Mouse (Mus musculus): ENCODE measurements at regions not wholly inside any gene's neighbourhood (a gene's known extent, or its start where the extent isn't known, plus 50 kb on each side); places are given as distances from the start of the nearest gene placed in this dataset.
"Not testable (repeated sequence)": the region's sequence is repeated elsewhere in the genome, so short reads cannot be mapped to it uniquely, and the experiment has no call there.

DNA sequence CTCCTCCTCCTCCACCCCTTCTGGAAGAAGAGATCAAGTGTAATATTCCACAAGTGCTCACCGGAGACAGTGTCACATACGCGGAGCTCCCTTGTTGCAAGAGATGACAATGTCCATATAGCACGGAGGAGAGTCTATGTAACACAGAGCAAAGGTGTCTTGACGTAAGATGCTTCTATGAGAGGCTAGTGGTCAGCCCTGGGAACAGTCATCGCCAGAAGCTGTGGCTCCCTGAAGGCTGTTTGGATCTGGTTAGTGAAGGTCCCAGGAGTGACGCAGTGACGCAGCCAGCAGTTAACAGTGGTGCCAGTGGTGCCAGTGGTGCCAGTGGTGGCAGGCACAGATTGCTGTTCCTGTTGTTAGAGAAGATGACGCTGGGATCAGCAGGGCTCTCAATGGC lies 66.9 kb downstream of the Twistnb start:
- H3K4me1 ChIP-seq (ENCODE audit: control insufficient read depth, insufficient read depth, low read length) = no peaks in the 10 kb centered on the region
- no peaks in the 10 kb centered on the region for H3K27me3 ChIP-seq (ENCODE audit: control insufficient read depth, insufficient read depth, low read length)
- ATAC-seq (replicated peaks; ENCODE audit: extremely low read depth, insufficient read depth, low FRiP score) = no peak
- no peak overlapping the region for H3K9ac ChIP-seq (ENCODE audit: low read length)
- no peaks in the 10 kb centered on the region for H3K36me3 ChIP-seq (ENCODE audit: control insufficient read depth, insufficient read depth)
- WGBS = 84% methylated on average over 9 of the region's 9 CpGs
- no peaks in the 10 kb centered on the region for H3K9me3 ChIP-seq (replicated peaks; ENCODE audit: control insufficient read depth, low read length)
- H3K4me2 ChIP-seq (ENCODE audit: low read depth, low read length) = no peak overlapping the region
- H3K27ac ChIP-seq (ENCODE audit: low read length) = no peak overlapping the region
- no peak overlapping the region for H3K4me3 ChIP-seq (ENCODE audit: low read length)

GRCm38 (mm10) chr12:33497319-33497892 lies 68.0 kb downstream of the Twistnb start:
- no peaks in the 10 kb centered on the region for H3K4me1 ChIP-seq (ENCODE audit: control insufficient read depth, insufficient read depth, low read length)
- no peak overlapping the region for H3K27ac ChIP-seq (ENCODE audit: low read length)
- no peaks in the 10 kb centered on the region for H3K27me3 ChIP-seq (ENCODE audit: control insufficient read depth, insufficient read depth, low read length)
- no peaks in the 10 kb centered on the region for H3K9me3 ChIP-seq (replicated peaks; ENCODE audit: control insufficient read depth, low read length)
- no peaks in the 10 kb centered on the region for H3K36me3 ChIP-seq (ENCODE audit: control insufficient read depth, insufficient read depth)
- 0 out of 2 replicates have a peak, but pooled peaks have one; percentile 23 for ATAC-seq (replicated peaks; ENCODE audit: extremely low read depth, insufficient read depth, low FRiP score)
- H3K4me2 ChIP-seq (ENCODE audit: low read depth, low read length) = peak overlapping the region; percentile 38
- H3K4me3 ChIP-seq (ENCODE audit: low read length) = 0 out of 2 replicates have a peak overlapping the region, but pooled peaks have one; percentile 5
- WGBS = 38% methylated on average over 11 of the region's 11 CpGs
- no peak overlapping the region for H3K9ac ChIP-seq (ENCODE audit: low read length)

- ATAC-seq (replicated peaks; ENCODE audit: extremely low read depth, insufficient read depth, low FRiP score) = no peak
- Histone ChIP-seq H3K27me3 (ENCODE audit: control insufficient read depth, insufficient read depth, low read length) (no peaks in the 10 kb centered on the region), H3K36me3 (ENCODE audit: control insufficient read depth, insufficient read depth) (no peaks in the 10 kb centered on the region), H3K4me3 (ENCODE audit: low read length) (no peak overlapping the region), H3K27ac (ENCODE audit: low read length) (no peak overlapping the region), H3K4me2 (ENCODE audit: low read depth, low read length) (no peak overlapping the region), H3K9ac (ENCODE audit: low read length) (no peak overlapping the region), H3K9me3 (replicated peaks; ENCODE audit: control insufficient read depth, low read length) (no peaks in the 10 kb centered on the region), H3K4me1 (ENCODE audit: control insufficient read depth, insufficient read depth, low read length) (no peaks in the 10 kb centered on the region)
- WGBS = 98% methylated on average over 7 of the region's 7 CpGs
These were observed 112.1 kb downstream of the Twistnb start for GRCm38 (mm10) chr12:33541566-33541965.

- WGBS = 56% methylated on average over 7 of the region's 7 CpGs
- H3K4me3 ChIP-seq (ENCODE audit: low read length); ATAC-seq (replicated peaks; ENCODE audit: extremely low read depth, insufficient read depth, low FRiP score); H3K36me3 ChIP-seq (ENCODE audit: control insufficient read depth, insufficient read depth); H3K9me3 ChIP-seq (replicated peaks; ENCODE audit: control insufficient read depth, low read length); H3K9ac ChIP-seq (ENCODE audit: low read length); H3K4me1 ChIP-seq (ENCODE audit: control insufficient read depth, insufficient read depth, low read length); H3K4me2 ChIP-seq (ENCODE audit: low read depth, low read length); H3K27me3 ChIP-seq (ENCODE audit: control insufficient read depth, insufficient read depth, low read length); H3K27ac ChIP-seq (ENCODE audit: low read length): not testable (repeated sequence)
These were observed 122.2 kb downstream of the Twistnb start for GRCm38 (mm10) chr12:33551660-33552059.

GRCm38 (mm10) chr12:33552231-33552630 lies 122.8 kb downstream of the Twistnb start:
- Histone ChIP-seq H3K4me3 (ENCODE audit: low read length) (no peak overlapping the region), H3K4me1 (ENCODE audit: control insufficient read depth, insufficient read depth, low read length) (no peaks in the 10 kb centered on the region), H3K36me3 (ENCODE audit: control insufficient read depth, insufficient read depth) (no peaks in the 10 kb centered on the region), H3K9ac (ENCODE audit: low read length) (no peak overlapping the region), H3K4me2 (ENCODE audit: low read depth, low read length) (no peak overlapping the region), H3K27me3 (ENCODE audit: control insufficient read depth, insufficient read depth, low read length) (no peaks in the 10 kb centered on the region), H3K27ac (ENCODE audit: low read length) (no peak overlapping the region), H3K9me3 (replicated peaks; ENCODE audit: control insufficient read depth, low read length) (no peaks in the 10 kb centered on the region)
- ATAC-seq (replicated peaks; ENCODE audit: extremely low read depth, insufficient read depth, low FRiP score) = no peak
- 86% methylated on average over 3 of the region's 3 CpGs for WGBS

GRCm38 (mm10) chr12:33552651-33553050 lies 123.2 kb downstream of the Twistnb start:
- no peaks in the 10 kb centered on the region for H3K9me3 ChIP-seq (replicated peaks; ENCODE audit: control insufficient read depth, low read length)
- no peak overlapping the region for H3K9ac ChIP-seq (ENCODE audit: low read length)
- no peak overlapping the region for H3K4me2 ChIP-seq (ENCODE audit: low read depth, low read length)
- ATAC-seq (replicated peaks; ENCODE audit: extremely low read depth, insufficient read depth, low FRiP score) = no peak
- no peaks in the 10 kb centered on the region for H3K4me1 ChIP-seq (ENCODE audit: control insufficient read depth, insufficient read depth, low read length)
- H3K27ac ChIP-seq (ENCODE audit: low read length) = no peak overlapping the region
- H3K36me3 ChIP-seq (ENCODE audit: control insufficient read depth, insufficient read depth) = no peaks in the 10 kb centered on the region
- H3K27me3 ChIP-seq (ENCODE audit: control insufficient read depth, insufficient read depth, low read length) = no peaks in the 10 kb centered on the region
- H3K4me3 ChIP-seq (ENCODE audit: low read length) = no peak overlapping the region
- 85% methylated on average over 5 of the region's 5 CpGs for WGBS

GRCm38 (mm10) chr12:33553731-33554130 lies 124.3 kb downstream of the Twistnb start:
- Histone ChIP-seq H3K36me3 (ENCODE audit: control insufficient read depth, insufficient read depth) (no peaks in the 10 kb centered on the region), H3K9ac (ENCODE audit: low read length) (no peak overlapping the region), H3K27ac (ENCODE audit: low read length) (no peak overlapping the region), H3K27me3 (ENCODE audit: control insufficient read depth, insufficient read depth, low read length) (no peaks in the 10 kb centered on the region), H3K4me2 (ENCODE audit: low read depth, low read length) (no peak overlapping the region), H3K4me1 (ENCODE audit: control insufficient read depth, insufficient read depth, low read length) (no peaks in the 10 kb centered on the region), H3K4me3 (ENCODE audit: low read length) (no peak overlapping the region), H3K9me3 (replicated peaks; ENCODE audit: control insufficient read depth, low read length) (no peaks in the 10 kb centered on the region)
- ATAC-seq (replicated peaks; ENCODE audit: extremely low read depth, insufficient read depth, low FRiP score) = no peak
- WGBS = 30% methylated on average over 4 of the region's 4 CpGs

DNA sequence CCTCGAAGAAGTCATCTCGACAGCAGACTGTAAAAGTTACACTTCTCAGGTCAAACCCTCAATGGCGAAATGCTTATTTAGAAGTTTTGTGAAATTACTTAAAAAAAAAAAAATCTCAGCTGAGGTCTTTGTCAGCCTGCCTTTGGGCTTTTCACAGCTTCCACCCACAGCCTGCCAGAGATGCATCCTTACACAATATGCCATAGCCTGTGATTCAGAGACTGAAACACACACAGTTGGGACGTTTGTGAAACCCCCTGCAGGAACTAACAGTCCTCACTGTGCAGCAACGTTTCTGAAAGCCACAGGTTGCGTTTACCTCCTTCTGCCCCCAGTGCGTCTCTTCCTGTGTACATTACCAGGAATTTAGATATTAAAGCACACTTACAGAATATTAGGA lies 131.7 kb downstream of the Twistnb start:
- Histone ChIP-seq H3K27me3 (ENCODE audit: control insufficient read depth, insufficient read depth, low read length) (no peaks in the 10 kb centered on the region), H3K9ac (ENCODE audit: low read length) (no peak overlapping the region), H3K27ac (ENCODE audit: low read length) (no peak overlapping the region), H3K36me3 (ENCODE audit: control insufficient read depth, insufficient read depth) (no peaks in the 10 kb centered on the region), H3K4me3 (ENCODE audit: low read length) (no peak overlapping the region), H3K9me3 (replicated peaks; ENCODE audit: control insufficient read depth, low read length) (no peaks in the 10 kb centered on the region), H3K4me2 (ENCODE audit: low read depth, low read length) (no peak overlapping the region), H3K4me1 (ENCODE audit: control insufficient read depth, insufficient read depth, low read length) (no peaks in the 10 kb centered on the region)
- no peak for ATAC-seq (replicated peaks; ENCODE audit: extremely low read depth, insufficient read depth, low FRiP score)
- WGBS = 60% methylated on average over 7 of the region's 7 CpGs

- no peak overlapping the region for H3K27ac ChIP-seq (ENCODE audit: low read length)
- no peak overlapping the region for H3K9ac ChIP-seq (ENCODE audit: low read length)
- H3K27me3 ChIP-seq (ENCODE audit: control insufficient read depth, insufficient read depth, low read length) = no peaks in the 10 kb centered on the region
- H3K36me3 ChIP-seq (ENCODE audit: control insufficient read depth, insufficient read depth) = no peaks in the 10 kb centered on the region
- 70% methylated on average over 6 of the region's 6 CpGs for WGBS
- no peak overlapping the region for H3K4me2 ChIP-seq (ENCODE audit: low read depth, low read length)
- no peak for ATAC-seq (replicated peaks; ENCODE audit: extremely low read depth, insufficient read depth, low FRiP score)
- no peaks in the 10 kb centered on the region for H3K9me3 ChIP-seq (replicated peaks; ENCODE audit: control insufficient read depth, low read length)
- H3K4me3 ChIP-seq (ENCODE audit: low read length) = no peak overlapping the region
- no peaks in the 10 kb centered on the region for H3K4me1 ChIP-seq (ENCODE audit: control insufficient read depth, insufficient read depth, low read length)
These were observed 148.5 kb downstream of the Twistnb start for GRCm38 (mm10) chr12:33577877-33578428.
